Mouse (Mus musculus): ENCODE measurements around the gene Zfp541. TPM values are rescaled to one million over a fixed set of nuclear protein-coding genes. Genes with fewer than 3 reads are reported as not detected.

Zfp541 gene
- polyA plus RNA-seq, 1 experiment from 2014 or later, result 0.05 TPM

DNA sequence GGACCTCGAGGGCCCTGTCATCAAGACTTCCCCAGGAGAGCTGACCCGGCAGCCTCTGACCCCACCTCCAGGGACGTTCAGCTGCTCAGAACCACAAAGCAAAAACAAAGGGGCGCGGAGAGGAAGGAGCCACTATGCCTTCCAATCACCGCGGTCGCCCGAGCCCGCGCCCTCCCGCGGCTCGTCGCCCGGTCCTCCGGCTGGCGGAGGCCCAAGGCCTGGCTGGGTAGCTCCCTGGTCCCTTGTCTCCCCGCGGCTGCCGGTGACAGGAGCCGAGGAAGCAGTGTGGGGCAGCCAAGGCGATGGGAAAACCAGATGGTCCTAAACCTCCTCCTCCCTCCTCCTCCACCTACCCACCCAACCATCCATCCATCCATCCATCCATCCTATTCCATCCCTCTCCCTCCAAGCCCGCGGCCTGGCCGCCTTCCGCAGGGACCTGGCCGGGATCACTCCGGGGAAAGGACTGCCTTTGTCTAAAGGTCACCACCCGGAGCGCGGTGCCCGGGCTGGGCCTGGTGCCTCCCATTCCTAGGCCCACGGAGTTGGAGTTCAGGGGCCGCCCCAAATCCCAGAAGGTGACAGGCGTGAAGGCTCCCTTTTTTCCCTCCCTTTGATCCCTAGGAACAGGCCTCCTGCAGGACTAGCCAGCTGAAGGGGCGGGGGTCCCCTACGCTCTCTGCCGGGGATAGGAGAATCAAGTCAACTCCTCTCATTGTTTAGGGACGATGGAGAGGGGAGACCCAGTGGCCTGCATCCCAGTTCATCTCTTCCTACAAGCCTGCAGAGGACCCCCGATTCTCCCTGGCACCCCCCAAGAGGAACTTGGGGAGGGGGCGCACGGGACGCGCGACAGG is 14.9 kb upstream of the Zfp541 start:
- peaks cover 11% of the 10 kb centered on the region; the same call in 1 of the 2 replicates for H3K4me1 ChIP-seq (replicated peaks; ENCODE audit: control insufficient read depth, insufficient read depth)
- under 1% methylated on average over 40 of the region's 46 CpGs for WGBS

DNA sequence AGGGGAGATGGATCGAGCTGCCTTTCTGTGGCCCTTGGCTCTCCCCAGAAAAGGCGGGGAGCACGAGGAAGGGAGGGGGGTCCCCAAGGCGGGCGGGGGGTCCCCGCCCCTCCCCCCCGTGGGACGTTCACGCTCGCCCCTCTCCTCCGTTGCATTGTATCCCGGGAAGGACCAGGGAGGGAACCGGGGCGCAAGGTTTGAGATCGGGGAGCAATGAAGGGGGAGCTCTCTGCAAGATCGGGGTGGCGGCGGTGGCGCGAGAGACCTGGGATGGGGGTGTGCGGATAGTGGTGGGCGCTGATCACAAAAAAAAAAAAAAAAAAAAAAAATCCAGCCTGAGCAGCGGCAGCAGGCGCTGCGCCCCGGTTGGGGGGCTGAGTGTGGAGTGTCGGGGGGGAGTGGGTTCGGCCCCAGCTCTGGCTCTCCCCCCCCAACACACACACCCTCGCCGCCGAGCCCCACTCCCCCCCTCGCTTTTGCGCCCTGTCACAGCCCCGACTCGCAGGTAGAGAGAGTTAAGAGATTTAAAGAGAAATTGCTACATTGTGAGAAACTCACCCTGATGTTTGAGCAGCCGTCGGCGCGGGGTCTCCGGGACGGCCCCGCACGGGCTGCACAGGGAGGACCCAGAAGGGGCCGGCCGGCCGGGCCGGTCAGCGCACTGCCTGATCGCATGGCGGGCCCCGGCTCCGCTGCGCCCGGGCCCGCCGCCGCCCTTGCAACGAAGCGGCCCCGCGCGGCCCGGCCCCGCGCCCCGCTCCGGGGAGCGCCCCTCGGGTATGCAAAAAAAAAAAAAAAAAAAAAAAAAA is 14.1 kb upstream of the Zfp541 start, which contains the start of gene Bicra:
Gene Bicra, minus strand, starts transcription at position 584 of the 809 bp plus-strand sequence.
- DNase-seq (ENCODE audit: low spot score), result peak; percentile 90
- Histone ChIP-seq H3K36me3 (ENCODE audit: control insufficient read depth, insufficient read depth, low read length) (no peaks in the 10 kb centered on the region), H3K9ac (ENCODE audit: low read length) (peak within 1 kb of the TSS; percentile 84), H3K4me1 (replicated peaks; ENCODE audit: control insufficient read depth, insufficient read depth) (peaks cover 11% of the 10 kb centered on the region; the same call in 1 of the 2 replicates), H3K27me3 (ENCODE audit: control insufficient read depth, insufficient read depth, low read length) (no peaks in the 10 kb centered on the region), H3K9me3 (ENCODE audit: control insufficient read depth, low read length) (no peaks in the 10 kb centered on the region), H3K4me3 (ENCODE audit: low read depth, low read length) (peak within 1 kb of the TSS; percentile 65), H3K27ac (replicated peaks) (peak within 1 kb of the TSS; percentile 98), H3K4me2 (replicated peaks; ENCODE audit: low read depth) (peak within 1 kb of the TSS; percentile 78)
- under 1% methylated on average over 61 of the region's 69 CpGs for WGBS
- TF ChIP-seq CTCF (IDR thresholded peaks at IDR 0.05; ENCODE audit: low read depth) (no peak), EP300 (optimal IDR thresholded peaks at IDR 0.05) (no peak)
- peak; percentile 77 for ATAC-seq (ENCODE audit: low FRiP score, low TSS enrichment)

More for the DNA sequence above, 14.9 kb upstream of the Zfp541 start:
- Histone ChIP-seq H3K9me3 (ENCODE audit: control insufficient read depth, low read length) (no peaks in the 10 kb centered on the region), H3K36me3 (ENCODE audit: control insufficient read depth, insufficient read depth, low read length) (no peaks in the 10 kb centered on the region), H3K27ac (replicated peaks) (peak overlapping the region; percentile 98), H3K4me3 (ENCODE audit: low read depth, low read length) (peak overlapping the region; percentile 65), H3K27me3 (ENCODE audit: control insufficient read depth, insufficient read depth, low read length) (no peaks in the 10 kb centered on the region), H3K4me2 (replicated peaks; ENCODE audit: low read depth) (peak overlapping the region; percentile 78), H3K9ac (ENCODE audit: low read length) (peak overlapping the region; percentile 76)
- ATAC-seq (ENCODE audit: low FRiP score, low TSS enrichment) (peak; percentile 49), DNase-seq (ENCODE audit: low spot score) (peak; percentile 80)
- no peak for TF ChIP-seq CTCF (IDR thresholded peaks at IDR 0.05; ENCODE audit: low read depth)
- TF ChIP-seq EP300 (optimal IDR thresholded peaks at IDR 0.05), result no peak

DNA sequence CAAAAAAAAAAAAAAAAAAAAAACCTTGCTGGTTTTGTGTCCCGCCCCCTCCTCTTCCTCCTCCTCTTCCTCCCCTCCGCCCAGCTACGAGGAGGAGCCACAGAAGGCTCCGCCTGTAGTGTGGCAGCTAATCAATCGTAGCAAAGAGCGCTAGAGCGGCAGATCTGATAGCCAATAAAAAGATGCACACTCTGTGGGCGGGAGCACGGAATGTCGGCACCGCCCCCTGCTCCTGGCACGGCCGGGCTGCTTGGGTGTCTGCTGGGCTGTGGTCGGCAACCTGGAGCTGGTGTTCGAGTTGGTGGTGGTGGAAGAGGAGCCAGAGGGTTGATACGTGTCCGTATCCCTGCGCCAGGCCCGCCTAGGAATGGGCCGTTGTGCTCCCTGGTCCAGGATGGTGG is 13.4 kb upstream of the Zfp541 start:
- no peaks in the 10 kb centered on the region for H3K36me3 ChIP-seq (ENCODE audit: control insufficient read depth, insufficient read depth, low read length)
- peak overlapping the region; percentile 84 for H3K9ac ChIP-seq (ENCODE audit: low read length)
- peak overlapping the region; percentile 98 for H3K27ac ChIP-seq (replicated peaks)
- peak; percentile 97 for DNase-seq (ENCODE audit: low spot score)
- H3K9me3 ChIP-seq (ENCODE audit: control insufficient read depth, low read length), result no peaks in the 10 kb centered on the region
- peak overlapping the region; percentile 78 for H3K4me2 ChIP-seq (replicated peaks; ENCODE audit: low read depth)
- 1% methylated on average over 18 of the region's 20 CpGs for WGBS
- TF ChIP-seq EP300 (optimal IDR thresholded peaks at IDR 0.05) (no peak), CTCF (IDR thresholded peaks at IDR 0.05; ENCODE audit: low read depth) (no peak; the same call in 1 of the 2 replicates)
- H3K4me3 ChIP-seq (ENCODE audit: low read depth, low read length), result peak overlapping the region; percentile 65
- peaks cover 11% of the 10 kb centered on the region; the same call in 1 of the 2 replicates for H3K4me1 ChIP-seq (replicated peaks; ENCODE audit: control insufficient read depth, insufficient read depth)
- no peaks in the 10 kb centered on the region for H3K27me3 ChIP-seq (ENCODE audit: control insufficient read depth, insufficient read depth, low read length)
- peak; percentile 83 for ATAC-seq (ENCODE audit: low FRiP score, low TSS enrichment)

DNA sequence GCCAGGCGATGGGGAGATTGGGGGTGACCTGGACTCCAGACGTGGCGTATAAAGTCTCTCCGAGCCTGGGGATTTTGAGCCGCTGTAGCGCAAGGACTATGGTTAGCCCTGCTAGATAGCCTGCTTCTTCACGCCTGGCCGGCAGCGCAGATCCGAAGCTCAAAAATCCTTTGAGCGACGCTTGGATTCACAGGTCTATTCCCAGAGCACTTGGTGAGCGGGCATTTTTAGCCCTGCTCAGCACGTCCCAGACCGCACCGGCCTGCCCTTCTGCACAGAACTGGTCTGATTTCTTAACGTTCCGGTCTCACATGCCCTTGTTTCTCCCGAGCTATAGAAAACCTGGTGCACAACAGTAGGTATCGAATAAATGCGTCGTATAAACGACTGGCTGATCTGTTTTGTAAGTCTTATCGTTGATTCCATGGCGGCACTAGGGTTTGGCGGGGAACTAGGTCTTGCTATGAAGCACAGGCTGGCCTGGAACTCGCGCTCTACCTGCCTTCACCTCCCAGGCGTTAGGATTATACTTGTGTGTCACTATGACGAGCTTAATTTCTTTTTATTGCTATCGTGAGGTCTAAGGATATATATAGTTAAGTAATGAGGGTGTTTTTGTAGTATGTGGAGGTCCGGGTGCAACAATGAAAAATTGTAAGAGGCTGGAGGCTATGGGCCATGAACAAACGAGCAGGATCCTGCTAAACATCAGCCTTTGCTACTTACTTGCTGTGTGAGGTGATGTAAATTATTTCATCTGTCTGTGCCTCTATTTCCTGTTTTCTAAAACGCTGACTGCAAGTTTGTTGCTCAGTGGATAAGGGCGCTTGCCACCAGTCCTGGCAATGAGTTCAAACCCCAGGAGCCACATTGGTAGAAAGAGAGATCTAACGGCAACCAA is 12.7 kb upstream of the Zfp541 start:
- no peak for DNase-seq (ENCODE audit: low spot score)
- H3K4me1 ChIP-seq (replicated peaks; ENCODE audit: control insufficient read depth, insufficient read depth), result peaks cover 11% of the 10 kb centered on the region; the same call in 1 of the 2 replicates

DNA sequence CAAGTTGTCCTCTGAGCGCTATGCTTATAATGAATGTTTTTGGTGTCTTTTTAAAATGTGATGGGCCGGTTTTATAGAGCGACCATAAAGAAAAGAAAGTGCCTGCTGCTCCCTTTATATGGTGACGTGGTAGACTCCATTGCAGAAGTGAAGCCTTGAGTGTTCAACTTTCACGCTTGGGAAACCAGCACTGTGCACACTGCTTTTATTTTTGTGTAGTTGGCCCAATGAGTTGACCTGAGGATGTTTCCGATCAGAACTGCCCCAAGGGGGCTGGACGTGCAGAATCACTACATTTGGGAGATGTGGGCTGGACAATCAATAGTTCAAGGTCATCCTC is 12.1 kb upstream of the Zfp541 start:
- DNase-seq (ENCODE audit: low spot score), result no peak
- no peaks in the 10 kb centered on the region for H3K27me3 ChIP-seq (ENCODE audit: control insufficient read depth, insufficient read depth, low read length)
- 72% methylated on average over 7 of the region's 7 CpGs for WGBS
- peak overlapping the region; percentile 65 for H3K4me3 ChIP-seq (ENCODE audit: low read depth, low read length)
- ATAC-seq (ENCODE audit: low FRiP score, low TSS enrichment), result no peak
- H3K9me3 ChIP-seq (ENCODE audit: control insufficient read depth, low read length), result no peaks in the 10 kb centered on the region
- peaks cover 11% of the 10 kb centered on the region; the same call in 1 of the 2 replicates for H3K4me1 ChIP-seq (replicated peaks; ENCODE audit: control insufficient read depth, insufficient read depth)
- H3K36me3 ChIP-seq (ENCODE audit: control insufficient read depth, insufficient read depth, low read length), result no peaks in the 10 kb centered on the region
- H3K4me2 ChIP-seq (replicated peaks; ENCODE audit: low read depth), result peak overlapping the region; percentile 78
- no peak for TF ChIP-seq CTCF (IDR thresholded peaks at IDR 0.05; ENCODE audit: low read depth)
- TF ChIP-seq EP300 (optimal IDR thresholded peaks at IDR 0.05), result no peak
- peak overlapping the region; percentile 84; the same call in 1 of the 2 replicates for H3K9ac ChIP-seq (ENCODE audit: low read length)
- H3K27ac ChIP-seq (replicated peaks), result 0 out of 2 replicates have a peak overlapping the region, but pooled peaks have one; percentile 49

More for the DNA sequence above, 12.7 kb upstream of the Zfp541 start:
- Histone ChIP-seq H3K27me3 (ENCODE audit: control insufficient read depth, insufficient read depth, low read length) (no peaks in the 10 kb centered on the region), H3K4me2 (replicated peaks; ENCODE audit: low read depth) (peak overlapping the region; percentile 78), H3K4me3 (ENCODE audit: low read depth, low read length) (peak overlapping the region; percentile 65), H3K9me3 (ENCODE audit: control insufficient read depth, low read length) (no peaks in the 10 kb centered on the region), H3K9ac (ENCODE audit: low read length) (peak overlapping the region; percentile 84), H3K36me3 (ENCODE audit: control insufficient read depth, insufficient read depth, low read length) (no peaks in the 10 kb centered on the region), H3K27ac (replicated peaks) (peak overlapping the region; percentile 90)
- ATAC-seq (ENCODE audit: low FRiP score, low TSS enrichment), result no peak
- WGBS, result 5% methylated on average over 36 of the region's 36 CpGs
- no peak for TF ChIP-seq EP300 (optimal IDR thresholded peaks at IDR 0.05)
- no peak for TF ChIP-seq CTCF (IDR thresholded peaks at IDR 0.05; ENCODE audit: low read depth)

Measured in stomach, postnatal 0 days (tissue).